ENCODE assay signal across 33 mouse cellular contexts in the genomic region with DNA sequence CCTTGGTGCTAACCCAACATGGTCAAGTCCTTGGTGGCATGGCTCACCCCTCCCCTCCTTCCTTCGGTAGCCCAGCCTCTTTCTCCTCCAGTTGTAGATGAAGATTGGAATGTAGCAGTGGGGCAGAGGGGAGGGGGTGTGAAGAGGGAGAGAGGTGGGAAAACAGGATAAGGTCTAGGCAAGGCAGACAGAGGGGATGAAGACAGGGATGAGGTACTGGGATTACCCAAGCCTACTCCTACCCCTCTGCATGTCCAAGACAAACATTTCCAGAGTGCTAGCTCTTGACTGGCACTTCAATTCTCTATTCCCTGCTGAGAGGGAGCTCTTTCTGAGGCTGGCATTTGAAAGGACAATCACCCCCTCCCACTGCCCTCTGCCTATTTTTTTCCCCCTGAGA.
DNase-seq lines count a peak whose midpoint lies in the region; ATAC-seq and TF ChIP-seq lines count a peak whose summit lies in the region.
"Had no signal": no experiment of that assay in that cellular context is flagged by ENCODE, and none has a peak within 500 bp of the region (broad histone marks: within the 10 kb centered on the region; RNA-seq: fewer than 3 reads in every experiment).

No protein-coding gene starts in this region.

- H3K9me3 ChIP-seq in forebrain, embryonic 12.5 days, result no peaks in the 10 kb centered on the region
- H3K9me3 ChIP-seq in forebrain, postnatal 0 days (ENCODE audit: low read length), result no peaks in the 10 kb centered on the region
- H3K9me3 ChIP-seq in lung, embryonic 16.5 days (ENCODE audit: control insufficient read depth, low read length), result no peaks in the 10 kb centered on the region
- no peaks in the 10 kb centered on the region for H3K9me3 ChIP-seq in neural tube, embryonic 11.5 days (ENCODE audit: control insufficient read depth, low read length)
- no peaks in the 10 kb centered on the region for H3K9me3 ChIP-seq in neural tube, embryonic 15.5 days (replicated peaks)
- H3K9me3 ChIP-seq: embryonic facial prominence, embryonic 13.5 days; forebrain, embryonic 15.5 days; limb, embryonic 10.5 days; limb, embryonic 15.5 days; liver, embryonic 13.5 days had no signal

- no peak overlapping the region for H3K4me2 ChIP-seq in forebrain, embryonic 12.5 days
- no peak overlapping the region for H3K4me2 ChIP-seq in forebrain, postnatal 0 days (ENCODE audit: low read depth)
- no peak overlapping the region for H3K4me2 ChIP-seq in lung, embryonic 16.5 days (ENCODE audit: low read depth, low read length)
- no peak overlapping the region for H3K4me2 ChIP-seq in neural tube, embryonic 11.5 days (ENCODE audit: low read depth)
- no peak overlapping the region for H3K4me2 ChIP-seq in neural tube, embryonic 15.5 days
- H3K4me2 ChIP-seq: embryonic facial prominence, embryonic 13.5 days; forebrain, embryonic 15.5 days; heart, embryonic 11.5 days; limb, embryonic 15.5 days; liver, embryonic 13.5 days had no signal

- H3K36me3 ChIP-seq in forebrain, embryonic 12.5 days (replicated peaks), result no peaks in the 10 kb centered on the region
- no peaks in the 10 kb centered on the region for H3K36me3 ChIP-seq in forebrain, postnatal 0 days (ENCODE audit: insufficient read depth)
- no peaks in the 10 kb centered on the region for H3K36me3 ChIP-seq in lung, embryonic 16.5 days (ENCODE audit: control insufficient read depth, insufficient read depth, low read length)
- no peaks in the 10 kb centered on the region for H3K36me3 ChIP-seq in neural tube, embryonic 11.5 days (ENCODE audit: control insufficient read depth, insufficient read depth, low read length)
- no peaks in the 10 kb centered on the region for H3K36me3 ChIP-seq in neural tube, embryonic 15.5 days
- H3K36me3 ChIP-seq: embryonic facial prominence, embryonic 13.5 days; forebrain, embryonic 15.5 days; limb, embryonic 10.5 days; limb, embryonic 15.5 days; liver, embryonic 13.5 days had no signal

- peaks cover 27% of the 10 kb centered on the region for H3K4me1 ChIP-seq in forebrain, embryonic 12.5 days
- H3K4me1 ChIP-seq in forebrain, postnatal 0 days (ENCODE audit: insufficient read depth), result no peaks in the 10 kb centered on the region
- H3K4me1 ChIP-seq in lung, embryonic 16.5 days (replicated peaks; ENCODE audit: control insufficient read depth, insufficient read depth, low read length), result no peaks in the 10 kb centered on the region
- H3K4me1 ChIP-seq in neural tube, embryonic 11.5 days (ENCODE audit: control insufficient read depth, insufficient read depth, low read length), result 0 out of 2 replicates have a peak, but pooled peaks cover 3% of the 10 kb centered on the region
- H3K4me1 ChIP-seq in neural tube, embryonic 15.5 days, result peaks cover 3% of the 10 kb centered on the region; the same call in 1 of the 2 replicates
- H3K4me1 ChIP-seq: liver, embryonic 13.5 days had no signal

- H3K27ac ChIP-seq in forebrain, embryonic 12.5 days, result peak overlapping the region; percentile 56; the same call in 1 of the 2 replicates
- no peak overlapping the region for H3K27ac ChIP-seq in forebrain, postnatal 0 days (ENCODE audit: low read depth, low read length)
- H3K27ac ChIP-seq in lung, embryonic 16.5 days (ENCODE audit: low read length), result no peak overlapping the region
- no peak overlapping the region for H3K27ac ChIP-seq in neural tube, embryonic 11.5 days (ENCODE audit: low read depth, low read length)
- no peak overlapping the region for H3K27ac ChIP-seq in neural tube, embryonic 15.5 days (replicated peaks)
- H3K27ac ChIP-seq: embryonic facial prominence, embryonic 13.5 days; forebrain, embryonic 15.5 days; gastrocnemius, adult 2 months; limb, embryonic 10.5 days; limb, embryonic 15.5 days; liver, embryonic 13.5 days; stomach, postnatal 0 days had no signal

- peak; percentile 24; the same call in 1 of the 2 replicates for ATAC-seq in forebrain, embryonic 12.5 days (ENCODE audit: low FRiP score)
- no peak for ATAC-seq in forebrain, postnatal 0 days
- ATAC-seq in lung, embryonic 16.5 days (ENCODE audit: low read depth), result peak; percentile 56; the same call in 1 of the 2 replicates
- peak; percentile 36; the same call in 1 of the 2 replicates for ATAC-seq in neural tube, embryonic 11.5 days (ENCODE audit: insufficient read depth, low FRiP score, low TSS enrichment)
- ATAC-seq in neural tube, embryonic 15.5 days (ENCODE audit: low FRiP score), result no peak
- ATAC-seq: forebrain, embryonic 15.5 days; inflammation-experienced regulatory T-cells, adult 6 months; Patski had no signal

- peaks cover 7% of the 10 kb centered on the region for H3K27me3 ChIP-seq in forebrain, embryonic 12.5 days
- no peaks in the 10 kb centered on the region for H3K27me3 ChIP-seq in forebrain, postnatal 0 days (ENCODE audit: insufficient read depth, low read length)
- no peaks in the 10 kb centered on the region for H3K27me3 ChIP-seq in lung, embryonic 16.5 days (ENCODE audit: control insufficient read depth, insufficient read depth, low read depth, low read length)
- H3K27me3 ChIP-seq in neural tube, embryonic 11.5 days (ENCODE audit: control insufficient read depth, insufficient read depth, low read length), result no peaks in the 10 kb centered on the region
- H3K27me3 ChIP-seq in neural tube, embryonic 15.5 days (replicated peaks), result 0 out of 2 replicates have a peak, but pooled peaks cover 3% of the 10 kb centered on the region
- H3K27me3 ChIP-seq: embryonic facial prominence, embryonic 13.5 days; forebrain, embryonic 15.5 days; limb, embryonic 15.5 days; liver, embryonic 13.5 days had no signal

- H3K9ac ChIP-seq in forebrain, embryonic 12.5 days, result no peak overlapping the region
- no peak overlapping the region for H3K9ac ChIP-seq in forebrain, postnatal 0 days
- no peak overlapping the region for H3K9ac ChIP-seq in lung, embryonic 16.5 days (ENCODE audit: low read length)
- H3K9ac ChIP-seq in neural tube, embryonic 11.5 days (ENCODE audit: low read length), result no peak overlapping the region
- H3K9ac ChIP-seq in neural tube, embryonic 15.5 days (replicated peaks), result no peak overlapping the region
- H3K9ac ChIP-seq: embryonic facial prominence, embryonic 13.5 days; forebrain, embryonic 15.5 days; limb, embryonic 15.5 days; liver, embryonic 13.5 days had no signal

- H3K4me3 ChIP-seq in forebrain, embryonic 12.5 days (replicated peaks), result no peak overlapping the region
- no peak overlapping the region for H3K4me3 ChIP-seq in forebrain, postnatal 0 days (ENCODE audit: low read depth, low read length)
- no peak overlapping the region for H3K4me3 ChIP-seq in lung, embryonic 16.5 days (ENCODE audit: low read length)
- H3K4me3 ChIP-seq in neural tube, embryonic 11.5 days (ENCODE audit: low read depth, low read length), result no peak overlapping the region
- no peak overlapping the region for H3K4me3 ChIP-seq in neural tube, embryonic 15.5 days (replicated peaks)
- H3K4me3 ChIP-seq: embryonic facial prominence, embryonic 13.5 days; forebrain, embryonic 15.5 days; gastrocnemius, adult 2 months; limb, embryonic 10.5 days; limb, embryonic 15.5 days; liver, embryonic 13.5 days; myocyte had no signal

- whole genome bisulfite sequencing in forebrain, embryonic 12.5 days, result 40% methylated on average over 1 of the region's 1 CpGs
- WGBS in forebrain, postnatal 0 days, result 29% methylated on average over 1 of the region's 1 CpGs
- 8% methylated on average over 1 of the region's 1 CpGs for WGBS in lung, embryonic 16.5 days
- 13% methylated on average over 1 of the region's 1 CpGs for WGBS in neural tube, embryonic 11.5 days
- 0% methylated on average over 1 of the region's 1 CpGs for WGBS in neural tube, embryonic 15.5 days

- no peak for TF ChIP-seq CTCF in forebrain, postnatal 0 days (IDR thresholded peaks at IDR 0.05; ENCODE audit: low read depth)

- DNase-seq in forebrain, postnatal 0 days, result no peak
- DNase-seq in lung, postnatal 4 days, result no peak
- DNase-seq in neural tube, embryonic 11.5 days (ENCODE audit: low spot score), result no peak
- DNase-seq in urinary bladder, adult 18-20 months (ENCODE audit: low spot score in 2 of 2), result no peak
- DNase-seq: adrenal gland, postnatal 10 days; cerebellum, adult 8-10 months; cerebellum, postnatal 25 days; gastrocnemius, adult 2 months; gastrocnemius, postnatal 36 days; heart, adult 18-20 months; heart, postnatal 36 days; kidney, adult 11 months; kidney, postnatal 14 days; layer of hippocampus, adult 9-11 months; liver, embryonic 13.5 days; lung, adult 18-20 months; lung, postnatal 10 days; right cerebral cortex, adult 18-20 months; right cerebral cortex, postnatal 4 days; thymus, adult 18-20 months; thymus, postnatal 25 days had no signal

Comparison
In these comparisons a context has a peak if more than half of its experiments do, and no peak if none do; other contexts are left out.
1. ATAC-seq: peak in forebrain, embryonic 12.5 days (single experiment), lung, embryonic 16.5 days (single experiment) and neural tube, embryonic 11.5 days (single experiment); none in forebrain, postnatal 0 days (single experiment) and neural tube, embryonic 15.5 days (single experiment).